Mouse (Mus musculus): ENCODE measurements at regions not wholly inside any gene's neighbourhood (a gene's known extent, or its start where the extent isn't known, plus 50 kb on each side); places are given as distances from the start of the nearest gene placed in this dataset.

DNA sequence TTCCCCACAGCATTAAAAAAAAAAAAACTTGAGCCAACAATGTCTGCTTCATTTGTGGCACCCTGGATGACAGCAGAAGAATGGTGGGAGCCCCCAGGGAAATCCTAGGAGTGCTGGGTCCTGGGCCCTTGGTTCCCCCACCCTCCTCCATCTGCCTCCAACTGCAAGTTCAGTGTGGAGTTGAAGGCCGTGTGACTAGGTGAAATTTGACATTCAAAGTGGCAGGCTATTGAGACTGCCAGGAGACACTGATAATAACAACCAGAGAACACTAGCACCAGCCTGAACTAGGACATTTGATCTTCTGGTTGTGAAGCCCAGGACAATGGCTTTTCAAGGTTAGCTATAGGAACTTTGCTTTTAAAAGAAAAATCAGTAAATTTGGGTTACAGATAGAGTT is 74.0 kb downstream of the Adamts15 start:
- no peak for TF ChIP-seq CTCF (IDR thresholded peaks at IDR 0.05)
- no peak for TF ChIP-seq EP300 (IDR thresholded peaks at IDR 0.05)
